Mouse (Mus musculus) liver (tissue): ENCODE measurements at regions not wholly inside any gene's neighbourhood (a gene's known extent, or its start where the extent isn't known, plus 50 kb on each side); places are given as distances from the start of the nearest gene placed in this dataset.
A peak's percentile ranks its signal among the peaks of the same experiment; 100 is the strongest.
"Not testable (repeated sequence)": the region's sequence is repeated elsewhere in the genome, so short reads cannot be mapped to it uniquely, and the experiment has no call there.

ENCODE experiments used
- DNase-seq: peaks from one replicate; pipeline ENCODE4 v3.0.0-alpha.2; 2020; ENCODE audit warnings: mixed read lengths

DNA sequence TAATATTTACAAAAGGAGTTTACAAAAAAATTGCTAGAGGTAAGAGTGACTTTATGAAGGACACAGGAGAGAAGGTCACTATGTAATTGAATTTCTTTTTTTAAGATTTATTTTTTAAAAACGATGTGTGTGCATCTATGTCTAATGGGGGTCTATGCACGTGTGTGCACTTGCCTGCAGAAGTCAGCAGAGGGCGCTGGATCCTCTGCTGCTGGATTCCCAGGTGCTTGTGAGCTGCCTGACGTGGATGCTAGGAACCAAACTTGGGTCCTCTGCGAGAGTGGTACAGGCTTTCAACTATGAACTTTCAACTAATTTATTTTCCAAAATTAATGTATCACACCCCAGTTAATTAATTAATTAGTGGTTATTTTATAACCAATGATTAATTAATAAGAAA is 85.0 kb downstream of the Glrx3 start:
- no peak for DNase-seq

DNA sequence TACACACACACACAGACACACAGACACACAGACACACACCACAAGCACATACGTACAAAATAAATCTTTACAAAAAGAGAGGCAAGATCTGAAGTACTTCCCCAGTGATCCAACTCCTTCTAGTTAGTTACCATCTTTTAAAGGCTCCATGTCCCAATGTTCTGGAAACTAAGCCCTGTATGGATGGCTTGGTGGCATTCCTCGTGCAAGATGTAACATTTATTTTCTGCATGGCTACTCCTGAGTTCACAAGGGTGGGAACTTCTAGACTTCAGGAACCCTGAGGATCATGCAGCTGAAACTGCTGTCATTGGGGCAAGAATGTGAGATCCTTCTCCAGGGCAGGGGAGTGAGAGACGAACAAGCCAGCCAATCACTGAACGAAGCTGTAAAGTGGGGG is 96.1 kb downstream of the Glrx3 start:
- no peak for DNase-seq

DNA sequence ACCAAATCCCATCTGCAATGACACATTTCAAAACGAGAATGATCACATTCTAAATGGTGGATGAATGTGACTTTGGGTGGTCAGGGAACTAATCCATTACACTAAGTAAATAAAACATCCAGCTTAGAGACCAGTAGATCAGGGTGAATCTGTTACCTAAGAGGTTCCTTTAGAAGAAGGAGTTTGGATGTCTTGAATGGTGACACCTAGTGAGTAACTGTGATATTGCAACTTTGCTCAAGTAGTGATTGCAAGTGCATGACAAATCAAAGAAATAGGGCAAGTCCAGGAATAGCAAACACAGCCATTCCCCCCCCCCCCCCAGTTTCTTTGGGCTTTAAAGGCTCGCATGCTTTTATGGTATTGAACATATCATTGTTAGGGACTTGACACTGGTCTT is 112.6 kb downstream of the Glrx3 start:
- no peak for DNase-seq

DNA sequence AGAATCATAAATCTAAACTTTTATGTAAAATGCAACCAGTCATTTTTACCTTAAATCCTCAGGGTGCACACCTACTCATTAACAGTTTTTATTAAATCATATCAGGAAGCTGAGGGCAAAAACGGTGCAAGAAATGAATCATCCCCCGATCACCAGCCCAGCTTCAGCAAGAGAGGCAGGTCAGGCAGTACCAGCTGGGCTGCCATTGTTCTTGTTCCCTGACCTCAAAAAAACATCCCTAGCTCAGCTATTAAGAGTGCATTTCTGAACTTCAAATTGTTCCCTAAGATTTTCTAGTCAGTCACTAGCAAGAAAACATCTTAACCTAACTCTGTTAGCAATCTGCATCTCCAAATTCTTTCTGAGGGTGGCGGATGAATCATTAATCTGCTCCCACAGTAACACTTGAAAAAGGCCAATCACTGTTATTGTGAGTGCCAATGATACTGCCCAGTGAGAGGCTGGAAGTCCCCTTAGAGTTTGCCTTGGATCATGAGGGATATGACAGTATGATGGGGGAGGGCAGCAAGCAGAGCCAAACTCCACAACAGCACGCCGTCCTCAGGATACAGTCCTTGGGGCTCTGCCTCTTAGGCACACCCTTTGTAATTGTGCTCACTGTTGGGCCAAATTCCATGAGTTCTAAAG is 115.3 kb downstream of the Glrx3 start:
- no peak for DNase-seq

DNA sequence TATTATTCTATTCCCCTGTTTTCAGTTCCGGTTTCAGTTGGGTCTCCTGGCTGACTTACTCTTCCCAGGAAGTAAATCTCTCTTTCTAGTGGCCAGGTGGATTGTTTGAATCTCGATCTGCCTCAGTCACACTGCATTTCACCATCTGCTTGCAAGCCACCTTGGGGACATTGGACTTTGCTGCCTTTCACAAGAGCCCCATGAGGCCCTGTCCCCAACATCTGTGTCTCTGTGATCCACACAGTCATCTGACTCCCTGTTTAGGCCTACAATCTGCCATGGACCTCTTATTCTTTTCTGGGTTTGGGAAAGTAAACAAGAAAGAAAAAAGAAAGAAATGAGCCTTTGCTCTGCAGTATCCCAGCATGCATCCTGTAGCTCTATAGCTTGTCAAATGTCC is 118.1 kb downstream of the Glrx3 start:
- no peak for DNase-seq

DNA sequence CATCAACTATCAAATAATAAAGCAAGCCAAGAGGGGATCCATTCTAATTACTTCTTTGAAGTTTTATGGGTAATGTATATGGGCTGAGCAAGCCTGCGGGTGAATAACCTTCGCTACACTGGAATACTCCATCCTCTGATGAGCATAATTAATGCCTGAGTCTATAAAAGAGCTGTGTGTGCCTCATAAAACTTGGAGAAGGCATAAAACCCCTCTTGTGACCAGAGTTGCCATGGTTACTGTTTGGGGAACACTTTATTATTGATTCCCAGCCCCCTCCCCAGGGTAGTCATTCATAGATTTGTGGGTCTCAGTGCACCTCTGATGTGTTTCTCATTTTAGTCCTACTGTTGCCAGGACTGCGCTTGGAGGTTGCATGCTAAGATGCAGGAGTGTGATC is 120.0 kb downstream of the Glrx3 start:
- DNase-seq = no peak

DNA sequence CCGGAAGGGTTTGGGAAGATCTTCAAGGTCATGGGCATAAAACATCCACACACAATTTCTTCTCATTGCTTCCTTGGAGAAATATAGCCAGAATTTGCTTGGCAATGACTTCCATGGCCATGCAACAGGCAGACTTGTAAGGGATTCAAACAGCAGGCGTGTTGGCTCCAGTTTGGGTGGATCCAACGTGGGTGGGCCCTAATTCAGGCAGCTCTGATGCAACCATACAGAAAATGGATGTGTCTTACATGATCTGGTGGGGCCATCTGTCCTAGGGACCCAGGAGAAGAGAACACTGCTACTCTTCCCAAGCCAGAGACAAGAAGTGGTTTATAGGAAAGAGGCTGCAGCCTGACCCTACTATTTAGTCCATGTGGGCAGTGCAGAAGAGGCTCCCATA is 121.5 kb downstream of the Glrx3 start:
- DNase-seq = no peak

DNA sequence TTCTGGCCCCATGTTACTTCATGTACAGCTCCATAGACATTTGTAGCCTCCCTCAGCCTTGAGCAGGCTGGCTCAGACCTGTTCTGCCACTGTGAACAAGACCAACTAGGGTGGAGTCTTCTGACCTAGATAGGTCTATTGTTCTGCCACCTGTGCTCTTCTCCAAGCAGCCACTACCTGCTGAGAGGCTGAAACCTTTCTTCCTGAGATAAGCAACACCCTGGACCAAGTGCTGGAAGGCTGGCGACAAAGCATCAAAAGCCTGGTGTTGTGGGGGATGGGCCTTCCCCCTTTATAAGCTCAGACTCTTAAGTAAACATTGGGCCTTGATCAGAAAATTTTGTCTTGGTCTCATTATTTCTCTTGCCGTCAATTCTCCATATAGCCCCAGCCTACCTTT is 132.8 kb downstream of the Glrx3 start:
- DNase-seq = no peak

DNA sequence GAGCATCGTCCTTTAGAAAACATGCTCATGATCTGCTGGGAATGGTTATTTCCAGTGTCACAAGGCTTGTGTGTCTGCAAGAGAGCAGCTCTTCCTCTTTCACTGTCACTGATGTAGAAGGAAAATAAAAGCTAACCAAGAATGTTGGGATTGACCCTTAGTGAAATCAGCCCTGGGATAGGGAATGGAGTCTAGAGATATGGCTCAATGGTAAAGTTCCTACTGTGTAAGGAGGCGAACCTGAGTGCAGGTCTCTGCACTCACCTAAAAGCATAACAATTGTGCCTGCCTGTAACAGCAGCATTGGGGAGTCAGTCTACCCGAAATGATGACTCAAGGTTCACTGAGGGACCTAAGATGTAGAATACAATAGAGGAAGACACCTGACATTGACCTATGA is 138.1 kb downstream of the Glrx3 start:
- no peak for DNase-seq

DNA sequence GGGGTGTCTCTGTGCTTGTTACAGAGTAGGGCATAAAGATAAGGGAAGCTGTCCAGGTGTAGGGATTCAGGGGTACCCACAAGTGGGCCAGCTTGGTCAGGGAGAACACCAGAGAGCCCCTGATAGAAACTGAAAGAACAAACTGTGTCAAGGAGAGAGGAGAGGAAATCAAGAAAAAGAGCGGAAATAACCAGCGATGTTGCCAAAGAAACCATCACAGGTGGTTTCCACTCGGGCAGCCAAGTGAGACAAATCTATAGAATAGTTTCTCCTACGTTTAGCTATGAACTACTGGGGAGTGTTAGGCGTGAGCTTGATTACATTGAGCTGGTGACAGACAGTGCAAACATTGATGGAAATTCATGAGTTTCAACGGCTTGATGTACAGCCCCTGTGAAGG is 138.8 kb downstream of the Glrx3 start:
- DNase-seq = no peak

DNA sequence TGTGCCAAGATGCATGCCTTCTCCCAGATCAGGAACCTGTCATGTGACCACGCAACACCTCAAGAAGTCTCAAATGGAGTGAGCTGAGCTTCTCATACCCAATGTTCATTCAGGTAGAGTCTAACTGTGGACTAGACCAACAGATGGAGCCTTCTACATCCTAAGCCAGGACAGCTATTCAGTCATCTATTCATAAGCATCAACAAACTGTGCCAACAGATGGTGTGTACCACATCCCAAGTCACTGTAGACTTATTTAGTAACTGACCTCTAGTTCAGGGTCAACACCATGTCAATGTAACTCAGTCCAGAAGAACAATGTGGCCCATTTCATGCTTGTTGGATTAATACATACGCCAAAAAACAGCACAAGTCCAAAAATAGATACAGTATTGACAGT is 146.1 kb downstream of the Glrx3 start:
- no peak for DNase-seq

DNA sequence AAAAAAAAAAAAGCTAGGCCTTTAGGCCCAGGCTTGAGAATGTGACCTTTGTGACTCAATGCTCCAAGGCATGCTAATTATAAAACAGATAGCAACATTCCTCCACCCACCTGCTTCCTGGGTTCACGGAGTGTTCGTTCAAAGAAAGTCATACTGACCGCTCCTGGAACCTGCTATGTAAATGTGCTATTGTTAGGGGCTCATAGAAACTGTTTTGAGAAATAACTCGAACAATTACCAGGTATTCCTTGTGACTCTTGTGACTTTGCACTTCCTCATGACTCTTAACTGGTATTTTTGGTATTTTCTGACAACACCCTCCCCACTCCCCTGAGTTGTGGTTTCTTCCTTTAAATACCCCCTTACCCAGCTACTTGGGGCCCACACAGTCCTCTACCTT is 147.5 kb downstream of the Glrx3 start:
- not testable (repeated sequence) for DNase-seq

DNA sequence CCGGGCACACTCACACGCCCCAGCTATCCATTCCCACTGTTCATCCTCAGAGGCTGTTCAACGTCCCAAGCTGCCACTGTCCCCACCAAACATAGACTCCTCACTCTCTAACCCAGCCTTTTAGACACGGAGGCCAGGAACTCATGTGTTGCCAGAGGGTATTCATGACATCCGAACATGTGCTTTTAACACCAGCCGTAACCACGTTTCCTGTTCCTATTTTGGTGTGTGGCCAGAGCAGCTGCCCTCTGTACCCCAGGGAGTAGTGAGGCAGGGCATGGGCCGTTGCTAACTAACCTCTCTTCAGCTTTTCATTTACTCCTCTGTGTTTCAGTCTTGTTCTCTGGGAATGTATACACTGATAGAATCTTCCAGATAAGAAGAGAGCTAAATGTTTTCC is 156.2 kb downstream of the Glrx3 start:
- no peak for DNase-seq

DNA sequence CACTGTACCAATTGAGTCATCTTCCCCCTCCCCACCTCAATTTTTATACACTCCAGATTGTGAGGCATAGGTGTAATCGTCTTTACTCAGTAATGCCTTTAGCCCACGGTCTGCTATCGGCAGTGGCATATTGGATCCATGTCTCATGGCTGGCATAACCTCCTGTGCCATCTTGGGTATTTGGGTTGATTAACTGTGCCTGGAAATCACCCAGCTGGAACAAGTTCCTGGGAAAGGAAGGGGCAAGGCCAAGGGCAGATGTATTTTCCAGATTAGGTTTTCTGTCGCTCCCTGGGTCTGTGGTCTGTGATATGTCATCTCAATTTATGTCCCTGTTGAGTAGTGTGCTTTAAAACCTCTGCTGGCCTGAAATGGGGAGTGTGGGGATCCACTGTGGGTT is 158.2 kb downstream of the Glrx3 start:
- no peak for DNase-seq

DNA sequence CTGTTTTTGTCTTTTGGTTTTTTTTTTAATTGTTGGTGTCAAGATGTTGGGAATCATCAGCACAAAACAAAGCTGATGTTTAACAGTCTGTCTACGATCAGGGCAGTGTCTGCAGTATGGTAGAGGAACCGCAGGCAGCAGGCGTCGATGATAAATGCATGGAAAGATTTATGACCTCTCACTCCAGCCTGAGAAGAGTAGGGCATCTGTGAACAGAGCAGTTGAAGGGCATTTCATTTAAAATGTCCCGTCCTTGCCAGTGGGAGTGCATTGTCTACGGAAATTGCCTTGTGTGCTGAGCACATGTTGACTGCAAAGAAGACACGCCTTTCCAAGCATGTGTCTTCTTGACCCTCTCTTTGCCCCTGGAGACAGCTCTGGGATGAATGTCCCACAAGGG is 158.7 kb downstream of the Glrx3 start:
- no peak for DNase-seq

DNA sequence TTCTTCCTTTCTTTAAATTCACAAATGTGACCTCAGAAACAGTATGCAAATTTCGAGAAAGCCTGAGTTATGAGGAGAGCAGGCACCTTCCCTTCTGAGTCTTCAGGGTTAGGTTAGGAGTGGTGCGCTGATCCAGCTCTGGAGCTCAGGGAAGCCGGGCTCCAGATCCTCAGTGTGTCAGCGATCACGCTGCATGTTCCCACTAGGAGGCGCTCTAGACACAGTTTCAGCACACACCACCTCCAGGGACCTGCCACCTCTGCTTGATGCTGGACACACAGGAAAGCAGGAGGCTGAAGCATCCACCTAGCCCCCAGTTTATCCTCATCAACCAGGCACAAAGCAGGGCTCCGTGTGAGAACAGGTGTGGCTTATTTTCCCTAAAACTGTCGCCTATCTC is 165.6 kb downstream of the Glrx3 start:
- DNase-seq = peak; percentile 55

DNA sequence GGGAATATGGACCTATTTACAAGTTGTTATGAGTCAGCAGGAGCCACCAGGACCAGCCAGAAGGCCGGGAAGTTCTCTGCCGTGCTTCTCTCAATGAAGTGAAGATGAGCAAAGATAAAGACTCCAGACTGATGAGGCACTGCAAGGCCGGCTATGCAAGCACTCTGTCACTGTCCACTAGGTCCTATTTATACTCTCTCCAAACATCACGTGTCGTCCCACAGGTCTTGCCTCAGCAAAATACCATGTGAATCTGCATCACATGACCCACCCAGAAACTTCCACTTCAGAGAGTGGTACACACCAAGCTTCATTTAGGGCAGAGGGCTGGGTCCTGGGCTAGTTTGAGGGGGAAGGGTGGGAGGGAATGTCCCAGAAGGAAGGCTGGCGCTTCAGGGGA is 172.3 kb downstream of the Glrx3 start:
- DNase-seq = no peak

DNA sequence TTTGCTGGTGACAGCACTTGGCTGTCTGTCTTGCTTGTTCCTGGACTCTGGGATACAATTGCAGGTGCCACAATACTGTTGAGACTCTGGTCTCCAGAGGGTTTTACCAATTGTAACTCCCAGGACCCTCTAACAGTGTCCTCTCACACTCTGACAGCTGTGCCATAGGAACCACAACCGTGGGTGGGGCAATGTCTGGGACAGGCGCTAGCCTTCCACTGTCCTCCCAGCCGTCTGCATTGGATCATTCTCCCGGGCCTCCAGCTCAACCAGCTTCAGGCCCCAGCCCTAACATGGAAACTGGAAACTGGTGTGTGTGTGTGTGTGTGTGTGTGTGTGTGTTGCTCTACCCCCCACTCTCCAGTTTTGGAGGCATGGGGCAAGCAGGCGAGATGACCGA is 173.9 kb downstream of the Glrx3 start:
- DNase-seq = no peak

DNA sequence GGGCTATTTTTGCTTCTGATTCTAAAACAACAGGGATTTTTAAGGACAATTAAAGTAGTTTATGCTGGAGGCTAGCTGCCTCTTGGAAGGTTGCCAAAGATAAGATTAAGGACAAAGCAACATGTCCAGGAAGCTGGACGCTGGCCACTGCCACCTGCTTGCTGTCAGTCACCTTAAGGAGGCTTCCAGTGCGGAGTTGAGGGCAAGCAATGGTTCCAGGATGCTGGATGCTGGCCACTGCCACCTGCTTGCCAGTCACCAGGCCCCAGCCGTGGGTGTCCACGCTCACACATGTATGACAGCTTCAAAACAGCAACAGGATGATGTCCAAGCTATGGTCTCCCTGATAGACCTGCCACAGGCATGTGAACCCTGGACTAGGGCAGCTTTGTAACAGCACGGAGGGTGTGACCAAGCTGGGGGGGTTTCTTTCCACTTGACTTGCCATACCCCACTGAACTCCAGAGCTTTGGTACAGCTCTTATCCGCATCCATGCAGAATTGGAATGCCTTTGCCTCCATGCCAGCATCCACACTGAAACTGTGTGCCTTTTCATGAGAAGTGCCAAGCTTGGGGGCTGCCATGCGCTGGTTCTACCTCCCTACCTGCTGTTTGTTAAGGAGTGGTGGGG is 174.6 kb downstream of the Glrx3 start:
- DNase-seq = no peak

DNA sequence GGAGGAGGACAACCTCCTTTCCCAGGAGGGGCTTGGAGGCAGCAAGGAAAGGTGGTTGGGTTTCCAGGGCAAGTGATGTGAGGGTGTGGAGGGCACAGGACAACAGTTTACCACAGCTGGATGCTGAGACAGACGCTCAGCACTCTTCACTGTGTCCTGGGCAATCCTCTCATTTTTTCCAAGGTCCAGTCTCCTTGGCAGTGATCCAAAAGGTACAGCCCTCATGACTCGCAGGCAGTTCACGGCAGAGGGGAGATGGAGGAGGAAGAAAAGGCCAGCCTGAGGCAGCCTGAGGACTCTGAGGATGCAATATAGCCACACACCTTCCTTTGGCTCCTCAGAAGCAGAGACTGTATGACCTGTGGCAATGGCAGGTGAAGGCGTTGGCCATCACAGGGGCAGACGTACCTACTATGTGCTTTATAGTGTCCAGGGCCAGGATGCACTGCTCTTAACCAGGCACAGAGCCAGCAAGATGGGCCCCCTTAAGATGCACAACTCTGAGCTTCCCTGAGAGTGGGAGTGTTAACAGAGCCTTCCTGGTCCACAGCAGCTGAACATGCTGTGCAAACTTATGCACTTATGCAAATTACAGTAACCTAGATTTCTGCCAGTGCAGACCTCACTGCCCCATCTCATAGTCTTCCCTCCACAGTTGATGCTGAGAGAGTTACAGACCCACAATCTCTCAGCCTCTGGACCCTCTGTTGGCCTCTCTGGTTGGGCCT is 181.2 kb downstream of the Glrx3 start:
- no peak for DNase-seq

DNA sequence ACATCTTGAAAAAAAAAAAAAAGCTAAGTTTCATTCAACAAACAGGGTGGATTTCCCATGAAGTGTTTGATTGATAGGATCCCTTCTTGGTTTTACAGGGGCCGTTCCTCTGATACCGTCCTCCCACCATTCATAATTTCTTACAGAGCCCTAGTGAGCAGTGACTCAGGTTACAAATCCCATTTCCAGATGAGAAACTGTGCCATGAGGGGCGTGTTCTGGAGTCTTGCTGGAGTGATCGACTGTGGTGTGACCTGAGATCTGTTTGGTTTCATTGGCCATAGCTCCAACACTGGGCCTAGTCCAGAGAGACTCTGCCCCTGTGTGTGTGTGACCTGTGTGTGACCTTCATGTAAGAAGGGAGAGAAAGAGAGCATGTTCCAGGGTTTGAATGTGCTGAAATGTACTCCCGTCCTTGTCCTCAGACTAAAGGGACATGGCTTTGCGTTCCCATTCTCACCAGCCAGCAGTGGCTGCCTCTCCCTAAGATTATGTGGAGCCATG is 181.9 kb downstream of the Glrx3 start:
- DNase-seq = no peak

DNA sequence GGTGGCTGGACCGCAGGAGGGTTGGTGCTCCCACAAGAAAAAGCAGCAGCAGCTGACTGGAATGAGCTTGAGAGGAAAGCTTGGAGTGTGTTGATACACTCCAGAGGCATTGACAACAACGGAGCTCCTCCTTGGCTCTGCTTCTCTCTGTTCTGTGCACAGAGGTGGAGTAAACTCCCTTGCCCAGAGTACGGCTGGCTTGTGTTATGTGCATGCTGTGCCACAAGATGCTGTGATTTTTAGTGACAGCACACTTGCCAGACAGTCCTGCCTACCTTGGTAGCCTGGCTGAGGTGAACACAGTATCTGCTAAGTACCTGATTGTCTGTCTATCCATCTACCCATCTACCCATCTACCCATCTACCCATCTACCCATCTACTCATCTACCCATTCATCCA is 190.9 kb downstream of the Glrx3 start:
- no peak for DNase-seq

DNA sequence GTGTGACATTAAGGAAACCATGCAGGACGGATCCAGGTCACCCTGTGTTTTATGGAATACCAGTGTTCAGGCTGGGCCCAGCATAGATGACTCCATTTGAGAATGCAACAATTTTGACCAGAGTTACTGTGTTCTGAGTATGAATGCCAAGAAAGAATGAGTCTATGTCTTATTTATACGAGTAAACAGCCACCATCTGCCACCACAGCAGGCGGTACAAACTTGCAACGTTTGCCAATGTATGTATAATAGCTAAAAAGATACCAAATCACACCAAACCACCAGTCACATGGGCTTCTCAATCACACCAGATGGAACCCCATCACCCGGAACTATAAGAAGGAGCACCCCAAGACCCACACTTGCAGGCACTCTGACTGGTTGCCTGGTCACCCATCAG is 192.1 kb downstream of the Glrx3 start:
- no peak for DNase-seq

DNA sequence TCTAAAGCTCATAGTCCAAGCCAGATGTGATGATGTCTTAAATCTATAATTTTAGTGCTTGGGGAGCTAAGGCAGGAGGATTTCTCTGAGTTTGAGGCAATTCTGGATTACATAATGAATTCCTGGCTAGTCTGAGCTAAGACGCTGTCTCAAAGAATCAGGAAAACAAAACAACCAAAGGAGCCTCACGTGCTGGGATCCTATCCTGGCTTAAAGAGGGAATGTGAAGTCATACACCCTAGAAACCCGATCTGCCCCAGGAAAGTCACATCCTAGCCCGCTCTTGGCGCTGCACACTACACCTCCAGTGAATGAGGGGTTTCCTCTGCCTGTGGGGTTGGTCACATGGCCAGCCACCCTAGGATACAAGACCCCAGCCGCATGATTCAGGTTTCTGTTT is 211.2 kb downstream of the Glrx3 start:
- no peak for DNase-seq
